Mouse (Mus musculus) megakaryocyte-erythroid progenitor cell, adult 5 weeks (primary cell): Measurements from ENCODE around the gene P2ry4. TPM values are rescaled to one million over a fixed set of nuclear protein-coding genes. Genes with fewer than 3 reads are reported as not detected.

ENCODE experiments used
- polyA plus RNA-seq: library from polyadenylated mRNA; stranded (reverse); fragments of >175 nt; gene quantifications from 2 replicates; pipeline ENCODE4 v1.2.3, GENCODE M21; 2012

P2ry4 gene
- not detected in 2 replicates for polyA plus RNA-seq

DNA sequence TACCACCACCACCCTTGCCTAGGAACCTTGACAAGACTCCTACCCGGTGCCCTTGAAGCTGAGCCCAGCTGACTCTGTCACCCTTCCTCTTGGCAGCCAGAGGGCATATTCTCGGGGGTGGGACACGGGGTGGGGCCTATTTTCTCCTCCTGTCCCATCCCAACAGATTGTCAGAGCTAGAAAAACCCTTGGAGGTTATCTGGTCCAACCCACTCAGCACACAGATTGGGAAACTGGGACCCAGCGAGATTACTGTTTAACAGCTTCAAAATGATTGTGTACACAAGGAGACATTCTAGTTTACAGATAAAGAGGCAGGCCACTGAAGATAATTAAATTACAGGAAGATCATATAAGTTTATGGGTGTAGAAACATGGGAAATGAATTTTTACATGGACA lies at the start of gene P2ry4:
TSS of gene P2ry4 (minus strand) at position 79 of the 400 bp plus-strand sequence.

DNA sequence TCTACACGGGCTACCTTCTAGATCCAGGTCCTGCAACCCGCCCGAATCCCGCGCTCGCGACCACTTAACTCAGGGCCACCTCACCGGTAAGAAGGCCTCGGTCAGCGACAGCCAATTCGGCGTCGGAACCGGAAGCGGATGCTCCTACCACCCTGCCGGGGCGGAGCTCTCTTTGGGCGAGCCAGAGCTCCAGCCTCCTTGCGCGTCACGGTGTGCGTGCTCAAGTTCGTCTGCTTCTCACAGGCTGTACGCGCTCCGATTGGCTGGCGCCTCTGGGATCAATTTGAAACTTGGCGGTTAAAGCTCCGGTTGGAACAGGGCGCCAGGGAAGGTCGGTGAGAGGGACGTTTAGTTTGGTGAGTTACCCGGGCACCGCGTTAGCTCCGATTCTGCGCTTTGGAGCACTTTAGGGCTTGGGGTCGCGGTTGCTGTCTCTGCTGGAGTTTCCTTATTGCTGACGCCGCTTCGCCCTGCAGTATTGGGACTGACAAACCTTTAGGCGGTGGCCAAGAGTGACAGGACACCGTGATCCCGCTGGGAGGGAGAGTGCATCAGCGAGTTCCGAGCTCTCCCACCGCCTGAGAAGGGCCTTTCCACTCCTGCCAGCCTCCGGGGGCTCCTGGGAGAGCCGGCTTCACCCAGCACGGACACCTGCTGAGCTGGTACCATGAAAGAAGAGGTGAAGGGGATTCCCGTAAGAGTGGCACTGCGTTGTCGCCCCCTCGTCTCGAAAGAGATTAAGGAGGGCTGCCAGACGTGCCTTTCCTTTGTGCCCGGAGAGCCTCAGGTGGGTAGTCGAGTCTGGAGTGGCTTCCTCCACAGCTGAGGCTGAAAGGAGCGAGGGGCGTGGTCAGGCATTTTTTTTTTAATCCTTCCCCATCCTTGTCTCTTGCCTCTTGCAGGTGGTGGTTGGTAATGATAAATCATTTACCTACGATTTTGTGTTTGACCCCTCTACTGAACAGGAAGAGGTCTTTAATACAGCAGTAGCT lies 31.4 kb upstream of the P2ry4 start, which contains the start of gene Pdzd11:
TSS of gene Pdzd11 (minus strand) at position 767 of the 992 bp plus-strand sequence.

DNA sequence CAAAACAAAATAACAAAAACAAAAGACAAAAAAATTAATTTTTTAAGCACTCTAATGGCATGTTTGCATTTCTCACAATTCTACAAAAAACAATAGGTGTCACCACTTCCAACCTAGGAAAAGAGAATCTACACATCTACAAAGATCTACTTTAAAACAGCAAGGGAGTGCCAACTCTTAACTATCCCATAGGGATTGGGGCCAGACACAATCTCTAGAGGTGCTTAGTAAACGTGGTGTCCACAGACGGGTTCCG lies 30.8 kb upstream of the P2ry4 start, which contains the start of gene Kif4:
TSS of gene Kif4 (plus strand) at position 192 of the 256 bp plus-strand sequence.

DNA sequence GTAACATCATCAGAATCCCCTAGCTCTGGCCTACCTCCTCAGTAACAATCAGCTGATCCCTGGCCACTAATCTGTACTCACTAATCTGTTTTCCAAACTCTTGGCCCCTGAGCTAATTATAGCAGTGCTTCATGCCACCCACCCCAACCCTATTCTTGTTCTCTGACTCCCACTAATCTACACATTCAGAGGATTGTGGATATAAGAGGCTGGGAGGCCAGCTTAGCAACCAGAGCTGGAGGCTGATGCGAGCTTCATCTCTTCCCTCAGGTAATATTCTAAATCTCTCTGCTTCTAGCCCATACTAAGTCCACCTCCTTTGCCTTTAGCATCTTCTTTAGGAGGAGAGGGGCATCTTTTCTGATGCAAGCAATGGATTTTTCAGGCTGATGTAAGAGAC lies 10.6 kb upstream of the P2ry4 start, which contains the start of gene Arr3:
TSS of gene Arr3 (plus strand) at position 184 of the 400 bp plus-strand sequence.

DNA sequence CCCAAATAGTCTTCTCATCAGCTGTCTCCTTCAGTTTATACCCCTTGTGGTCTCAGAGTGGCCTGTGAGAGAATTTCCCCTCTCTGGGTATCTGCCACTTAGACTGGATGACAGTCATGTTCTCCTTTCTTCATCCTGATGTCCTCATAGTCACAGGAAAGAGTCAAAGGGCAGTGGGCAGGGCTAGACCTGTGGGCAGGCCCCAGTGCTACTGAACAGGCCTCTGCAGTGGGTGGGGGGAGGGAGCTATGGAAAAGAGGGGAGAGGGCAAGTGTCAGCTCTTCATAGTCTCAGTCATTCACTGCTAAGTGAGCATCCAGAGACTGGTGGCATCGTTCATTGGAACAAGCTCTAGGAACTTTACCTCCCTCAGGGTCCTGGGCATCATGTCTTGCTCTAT lies 22.7 kb downstream of the P2ry4 start, which contains the start of gene Awat1:
TSS of gene Awat1 (plus strand) at position 301 of the 400 bp plus-strand sequence.

Other genes starting within 250 kb of the P2ry4 start
- gene Otud6a, start 165.9 kb downstream of the P2ry4 start, polyA plus RNA-seq = not detected in 2 replicates
- not detected in 2 replicates for gene Awat2, start 152.2 kb downstream of the P2ry4 start, polyA plus RNA-seq
- 22.1 and 30.9 TPM in 2 replicates for gene Igbp1, start 100.6 kb downstream of the P2ry4 start, polyA plus RNA-seq
- not detected in 2 replicates for gene Dgat2l6, start 70.0 kb downstream of the P2ry4 start, polyA plus RNA-seq
- not detected in 2 replicates for gene Awat1, start 22.6 kb downstream of the P2ry4 start, polyA plus RNA-seq
- not detected in 2 replicates for gene Arr3, start 10.6 kb upstream of the P2ry4 start, polyA plus RNA-seq
- gene Kif4, start 30.9 kb upstream of the P2ry4 start, polyA plus RNA-seq = 2.2 and 2.3 TPM in 2 replicates
- gene Pdzd11, start 31.7 kb upstream of the P2ry4 start, polyA plus RNA-seq = 7.5 and 8.6 TPM in 2 replicates
- 0.06 and 0.09 TPM in 2 replicates for gene Gdpd2, start 135.0 kb upstream of the P2ry4 start, polyA plus RNA-seq
- 2.4 and 3.4 TPM in 2 replicates for gene Dlg3, start 172.9 kb upstream of the P2ry4 start, polyA plus RNA-seq